Mouse (Mus musculus) left cerebral cortex, adult 6 months (tissue): ENCODE data around the gene Ndufc2. TPM values are rescaled to one million over a fixed set of nuclear protein-coding genes. Genes with fewer than 3 reads are reported as not detected.

Experiments
- long read RNA-seq, 2 experiments: library from polyadenylated mRNA; unstranded; transcript quantifications; one replicate each; pipeline ENCODE4 v2.0.0; 2019 to 2020
- polyA plus RNA-seq: library from polyadenylated mRNA; unstranded; fragments of <200 nt; fragmentation: Nextera tagmentation; gene quantifications from 2 replicates; pipeline ENCODE4 v1.2.3, GENCODE M21; 2021

The Ndufc2 gene
- polyA plus RNA-seq = 527 and 644 TPM in 2 replicates
- long read RNA-seq, experiment 1, transcript Ndufc2-201 (3 exons, 683 nt) = major isoform, 73 of 78 reads
- long read RNA-seq, experiment 1, partial matches to known transcripts = 1 of 78 reads
- long read RNA-seq, experiment 1, other reads (novel, unspliced or antisense) = 1 of 78 reads
- long read RNA-seq, experiment 2, transcript Ndufc2-202 (2 exons, 470 nt) = minor isoform, 36 of 430 reads
- long read RNA-seq, experiment 2, transcript Ndufc2-201 (3 exons, 683 nt) = major isoform, 383 of 430 reads
- long read RNA-seq, experiment 2, partial matches to known transcripts = 1 of 430 reads
- long read RNA-seq, experiment 2, other reads (novel, unspliced or antisense) = 10 of 430 reads

GRCm38 (mm10) chr7:97399960-97400715, at the start of gene Ndufc2:
Gene Ndufc2, plus strand, starts transcription at chr7:97400003.

GRCm38 (mm10) chr7:97416906-97417777, 17.3 kb downstream of the Ndufc2 start, which contains the start of gene Thrsp:
Gene Thrsp, minus strand, starts transcription at chr7:97417730.

GRCm38 (mm10) chr7:97451023-97451422, 51.2 kb downstream of the Ndufc2 start, which contains the start of gene Kctd14:
Gene Kctd14, plus strand, starts transcription at chr7:97451323.

Other genes starting within 250 kb of the Ndufc2 start
- 1.7 and 3.6 TPM in 2 replicates for gene Usp35, start 68.0 kb upstream of the Ndufc2 start, polyA plus RNA-seq
- gene Kctd21, start 67.7 kb upstream of the Ndufc2 start, polyA plus RNA-seq = 4.0 and 4.4 TPM in 2 replicates
- 7.1 and 7.8 TPM in 2 replicates for gene Alg8, start 28.4 kb upstream of the Ndufc2 start, polyA plus RNA-seq
- 78.6 and 101 TPM in 2 replicates for gene Thrsp, start 17.7 kb downstream of the Ndufc2 start, polyA plus RNA-seq
- gene Kctd14, start 51.3 kb downstream of the Ndufc2 start, polyA plus RNA-seq = 3.6 and 4.5 TPM in 2 replicates
- 14.3 and 23.2 TPM in 2 replicates for gene Ints4, start 81.0 kb downstream of the Ndufc2 start, polyA plus RNA-seq
- 113 and 117 TPM in 2 replicates for gene Aamdc, start 179.5 kb downstream of the Ndufc2 start, polyA plus RNA-seq
- gene Rsf1, start 179.9 kb downstream of the Ndufc2 start, polyA plus RNA-seq = 8.6 and 14.7 TPM in 2 replicates